Mouse (Mus musculus) spleen, postnatal 10 days (tissue): ENCODE measurements around the gene Gmeb2.

Experiments used
- DNase-seq, 2 experiments: peaks; one replicate each; pipeline ENCODE4 v3.0.0; 2021 to 2022; ENCODE audit warnings: low spot score in 2 of 2

The Gmeb2 gene

DNA sequence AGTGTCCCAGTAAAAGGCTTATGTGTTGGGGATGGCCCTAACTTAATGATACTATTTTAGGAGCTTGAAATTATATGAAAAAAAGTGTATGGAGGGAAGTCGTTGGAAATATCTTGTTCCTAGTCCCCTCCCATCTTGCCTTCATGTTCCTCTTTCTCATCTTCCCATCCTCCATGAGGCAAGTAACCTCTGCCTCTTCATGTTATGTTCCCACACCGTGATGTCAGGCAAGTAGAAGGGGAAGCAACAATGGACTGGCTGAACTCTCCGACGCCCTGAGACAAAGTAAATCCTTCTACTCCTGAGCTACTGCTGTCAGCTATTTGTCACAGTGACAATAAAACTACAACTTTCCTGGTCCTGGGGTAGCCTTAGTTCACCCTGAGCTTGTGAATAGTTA lies 13.2 kb downstream of the Gmeb2 start:
- DNase-seq = no peak

GRCm38 (mm10) chr2:181273829-181274228 lies 14.0 kb downstream of the Gmeb2 start:
- no peak for DNase-seq

- DNase-seq = no peak
These were observed 15.7 kb downstream of the Gmeb2 start for GRCm38 (mm10) chr2:181272092-181272491.

DNA sequence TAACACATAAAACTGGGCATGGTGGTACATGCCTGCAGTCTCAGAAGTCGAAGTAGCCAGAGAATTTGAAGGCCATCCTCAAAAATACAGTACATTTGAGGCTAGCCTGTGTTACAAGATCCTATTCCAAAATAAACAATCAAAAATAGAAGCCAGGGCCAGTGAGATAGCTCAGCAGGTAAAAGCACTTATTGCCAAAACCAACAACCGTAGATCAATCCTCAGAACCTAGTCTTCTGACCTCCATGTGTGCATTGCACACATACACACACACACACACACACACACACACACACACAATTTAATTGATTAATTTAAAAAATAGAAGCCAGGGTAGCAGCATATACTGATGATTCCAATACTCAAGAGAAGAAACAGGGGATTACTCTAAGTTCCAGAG lies 21.0 kb downstream of the Gmeb2 start:
- DNase-seq = no peak

- DNase-seq = no peak
These were observed 34.6 kb downstream of the Gmeb2 start for GRCm38 (mm10) chr2:181253248-181253647.

DNA sequence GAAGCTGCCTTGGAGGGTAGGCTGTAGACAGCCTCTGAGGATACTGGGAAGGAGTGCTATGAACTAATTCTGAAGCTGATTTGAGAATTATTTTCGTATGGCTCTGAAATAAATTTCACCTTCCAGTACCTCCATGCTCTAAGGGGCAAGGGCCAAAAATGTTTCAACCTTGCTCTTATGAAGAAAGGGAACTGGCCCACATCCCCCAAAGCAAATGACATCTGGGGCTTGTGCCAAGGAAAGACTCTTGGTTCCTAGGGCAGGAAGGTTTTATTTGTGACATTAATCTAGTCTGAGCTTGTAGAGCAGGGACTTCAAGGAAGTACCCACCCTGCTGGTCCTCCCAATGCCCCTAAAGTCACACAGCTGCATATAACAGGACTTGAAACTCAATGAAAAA lies 36.0 kb downstream of the Gmeb2 start:
- no peak for DNase-seq

DNA sequence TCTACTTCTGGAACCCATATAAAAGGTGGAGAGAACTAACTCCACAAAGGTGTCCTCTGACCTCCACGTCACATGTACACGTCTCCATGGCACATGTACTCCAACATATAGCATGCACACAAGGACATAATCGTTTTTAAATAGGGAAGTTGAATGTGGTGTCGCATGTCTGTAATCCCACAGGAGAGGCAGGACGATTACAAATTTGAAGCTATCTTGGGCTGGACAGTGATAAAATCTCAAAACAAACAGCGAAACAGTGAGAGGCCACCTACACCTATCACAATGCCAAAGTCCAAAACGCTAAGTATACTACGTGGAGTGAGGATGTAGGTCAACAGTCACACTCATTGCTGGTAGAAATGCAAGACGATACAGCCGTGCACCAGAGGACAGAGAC lies 38.6 kb downstream of the Gmeb2 start:
- no peak for DNase-seq

DNA sequence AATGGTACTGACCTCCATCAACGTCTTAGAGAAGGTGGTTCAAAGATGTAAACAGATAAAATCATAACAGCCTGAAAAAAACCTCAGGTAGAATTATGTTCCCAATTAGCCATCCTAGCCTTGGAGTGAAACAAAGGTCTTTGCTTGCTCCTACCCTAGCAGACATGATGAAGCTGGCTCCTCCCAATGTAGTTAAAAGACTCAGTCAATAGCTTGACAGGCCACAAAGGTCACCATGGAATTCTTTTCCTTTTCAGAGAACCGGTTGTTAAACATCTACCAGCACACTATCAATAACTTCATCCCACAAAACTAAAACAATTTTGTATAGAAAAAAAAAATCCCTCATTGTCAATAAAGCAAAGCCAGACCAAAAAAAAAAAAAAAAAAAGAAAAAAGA lies 42.8 kb downstream of the Gmeb2 start:
- no peak for DNase-seq

GRCm38 (mm10) chr2:181243706-181244394 lies 44.0 kb downstream of the Gmeb2 start:
- DNase-seq = no peak

- no peak for DNase-seq
These were observed 45.5 kb downstream of the Gmeb2 start for GRCm38 (mm10) chr2:181242314-181242665.

DNA sequence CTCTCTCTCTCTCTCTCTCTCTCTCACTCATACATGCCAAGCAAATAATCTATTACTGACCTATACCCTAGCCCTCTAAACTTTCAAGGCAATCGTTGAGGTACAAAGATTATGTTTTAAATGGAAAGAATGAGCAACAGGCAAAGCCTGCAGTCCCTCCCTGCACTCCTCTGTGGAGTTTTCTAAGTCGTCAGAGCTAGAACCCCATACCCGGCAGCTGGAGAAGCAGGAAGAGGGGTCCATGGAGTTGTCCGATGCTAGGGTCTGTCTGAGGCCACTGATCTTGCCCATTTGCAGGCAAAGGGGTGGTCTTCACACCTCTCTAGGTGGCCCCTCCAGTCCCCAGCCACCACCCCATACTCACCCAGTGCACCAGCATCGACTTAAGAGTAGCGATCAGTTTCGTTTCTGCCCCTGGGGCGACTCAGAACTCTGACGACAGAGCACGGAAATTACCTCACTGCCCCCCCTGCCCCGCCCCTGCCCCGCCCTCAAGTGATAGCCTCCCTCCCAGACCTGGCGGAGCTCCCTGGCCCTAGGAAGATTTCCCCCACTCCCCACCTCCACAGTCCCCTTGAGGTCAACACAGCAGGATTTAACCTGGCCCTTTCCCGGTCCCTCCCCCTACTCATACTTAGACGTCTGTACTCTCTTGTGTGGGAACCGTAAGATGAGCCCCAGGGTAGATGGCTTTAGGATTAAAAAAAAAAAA lies 46.1 kb downstream of the Gmeb2 start, which contains the start of gene Helz2:
Gene Helz2, minus strand, starts transcription at position 426 of the 712 bp plus-strand sequence.
- DNase-seq = peak; percentile 53 to 67

- no peak for DNase-seq
These were observed 46.9 kb downstream of the Gmeb2 start for GRCm38 (mm10) chr2:181240806-181241440.

DNA sequence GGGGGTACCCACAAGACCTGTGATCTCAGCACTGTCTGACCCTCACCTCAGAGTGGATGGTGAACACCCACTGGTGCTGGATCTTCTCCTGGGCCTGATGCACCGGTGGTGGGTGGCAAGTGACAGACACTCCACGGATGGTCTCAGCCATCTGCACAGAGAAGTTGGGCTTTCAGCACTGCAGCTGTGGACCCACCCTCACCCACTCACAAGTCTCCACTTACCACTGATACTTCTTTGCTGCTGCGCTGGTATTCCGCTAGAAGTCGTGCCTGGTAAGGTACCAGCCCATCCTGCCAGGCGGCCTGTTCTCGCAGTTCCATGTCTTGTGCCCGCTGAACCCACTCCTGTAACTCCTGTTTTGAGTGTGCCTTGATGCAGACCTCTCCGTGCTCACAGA lies 48.6 kb downstream of the Gmeb2 start:
- no peak for DNase-seq

DNA sequence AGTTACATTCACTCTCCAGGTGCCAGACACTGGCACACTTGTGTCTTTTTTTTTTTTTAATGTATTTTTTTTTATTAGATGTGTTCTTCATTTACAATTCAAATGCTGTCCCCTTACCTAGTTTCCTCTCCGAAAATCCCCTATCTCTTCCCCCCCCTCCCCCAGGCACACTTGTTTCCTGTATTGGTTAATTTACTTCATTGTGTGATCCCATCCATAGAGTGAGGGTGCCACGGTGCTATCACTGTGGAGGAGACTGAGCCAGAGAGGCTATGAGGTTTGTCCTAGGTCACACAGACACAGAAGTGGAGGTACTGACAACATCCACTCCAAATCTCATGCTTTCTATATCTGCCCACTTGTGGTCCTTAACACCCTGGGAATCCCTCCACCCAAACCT lies 49.0 kb downstream of the Gmeb2 start:
- DNase-seq = no peak

GRCm38 (mm10) chr2:181238091-181238610 lies 49.7 kb downstream of the Gmeb2 start:
- DNase-seq = no peak

- no peak for DNase-seq
These were observed 50.4 kb downstream of the Gmeb2 start for GRCm38 (mm10) chr2:181237251-181238014.

DNA sequence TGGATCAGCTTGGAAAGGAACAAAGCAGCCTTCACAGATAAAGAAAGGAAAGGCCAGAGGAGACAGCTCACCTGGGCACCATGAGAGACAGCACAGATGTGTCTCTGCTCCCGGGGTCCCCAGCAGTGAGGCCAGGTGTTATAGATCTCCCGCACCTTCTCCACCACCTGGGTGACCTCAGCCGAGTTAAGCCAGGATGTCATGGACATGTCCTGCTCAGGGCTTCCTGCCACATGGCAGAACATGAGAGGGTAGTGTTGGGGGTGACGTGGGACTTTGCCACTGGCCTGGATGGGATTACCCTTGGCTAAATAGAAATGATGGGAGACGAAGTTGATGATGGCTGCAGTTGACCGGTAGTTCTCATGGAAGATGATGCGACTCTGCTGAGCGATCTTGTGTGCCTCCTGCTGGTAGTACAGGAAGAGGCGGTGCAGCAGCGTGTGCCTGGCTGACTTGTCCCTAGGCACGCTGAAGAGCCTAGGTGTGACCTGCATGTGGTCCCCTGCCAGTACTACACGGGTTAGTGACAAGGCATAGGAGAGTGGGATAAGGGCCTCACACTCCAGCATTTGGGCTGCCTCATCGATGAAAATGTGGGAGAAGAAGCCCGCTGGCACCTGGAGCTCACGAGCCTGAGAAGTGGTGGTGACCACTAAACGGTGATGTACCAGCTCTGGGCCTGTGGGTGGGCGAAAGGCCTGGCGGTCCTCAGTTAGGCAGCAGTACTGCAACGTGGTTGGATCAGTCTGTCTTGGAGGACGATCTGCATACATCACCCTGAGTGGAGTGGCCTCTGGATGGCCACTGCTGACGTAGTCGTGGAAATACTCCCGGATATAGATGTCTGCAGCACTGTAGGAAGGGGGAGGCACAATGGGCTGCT lies 51.9 kb downstream of the Gmeb2 start:
- no peak for DNase-seq

DNA sequence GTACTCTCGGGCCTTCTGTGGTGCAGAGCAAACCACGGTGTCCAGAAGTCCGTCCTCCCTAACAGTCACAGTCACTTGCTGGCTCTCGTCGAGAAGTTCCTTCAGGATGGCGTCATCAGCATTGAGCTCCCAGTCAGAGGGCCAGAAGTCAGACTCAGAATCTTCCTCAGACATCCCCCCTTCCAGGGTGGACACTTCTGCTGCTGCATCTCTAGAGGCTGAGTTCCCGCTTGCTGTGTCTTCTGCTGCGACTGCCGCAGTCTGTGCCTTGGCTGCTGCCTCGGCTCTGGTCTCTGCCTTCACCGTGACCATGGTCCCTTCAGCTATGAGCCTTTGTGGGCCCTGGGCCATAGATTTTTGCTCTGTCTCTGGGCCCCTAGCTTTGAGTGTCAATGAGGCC lies 53.2 kb downstream of the Gmeb2 start:
- no peak for DNase-seq

DNA sequence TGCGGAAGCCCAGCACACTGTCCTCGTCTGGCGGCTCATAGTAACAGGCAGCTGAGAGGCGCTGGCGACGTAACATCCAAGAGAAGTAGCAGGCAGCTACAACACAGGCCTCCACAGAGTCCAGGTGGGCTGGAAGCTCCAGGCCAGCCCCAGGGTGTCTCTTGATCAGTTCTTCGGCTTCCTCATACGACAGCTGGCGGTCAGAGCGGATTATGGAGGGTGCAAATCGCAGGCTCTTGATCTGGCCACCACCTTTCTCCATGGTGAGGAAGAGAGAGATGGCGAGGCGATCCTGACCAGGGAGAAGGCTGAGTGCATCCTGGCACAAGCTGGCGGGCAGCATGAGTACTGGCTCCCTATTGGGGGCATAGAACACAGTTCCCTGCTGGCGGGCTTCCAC lies 54.4 kb downstream of the Gmeb2 start:
- DNase-seq = no peak

DNA sequence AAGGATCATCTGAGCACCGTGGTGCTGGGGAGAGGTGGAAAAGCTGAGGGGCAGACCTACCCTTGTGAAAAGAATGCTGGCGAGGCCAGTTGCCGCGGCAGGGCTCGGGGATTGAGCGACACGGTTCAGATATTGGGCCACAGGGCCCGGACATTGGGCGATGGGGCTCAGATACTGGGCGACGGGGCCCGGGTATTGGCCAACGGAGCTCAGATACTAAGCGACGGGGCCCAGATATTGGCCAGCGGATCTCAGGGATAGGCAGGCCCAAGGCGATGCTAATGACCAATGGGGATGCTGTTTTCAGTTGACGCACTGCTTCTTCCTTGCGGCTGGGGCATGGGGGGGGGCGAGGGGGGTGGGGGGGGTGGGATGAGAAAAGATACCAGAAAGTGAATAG lies 56.7 kb downstream of the Gmeb2 start:
- DNase-seq = no peak

DNA sequence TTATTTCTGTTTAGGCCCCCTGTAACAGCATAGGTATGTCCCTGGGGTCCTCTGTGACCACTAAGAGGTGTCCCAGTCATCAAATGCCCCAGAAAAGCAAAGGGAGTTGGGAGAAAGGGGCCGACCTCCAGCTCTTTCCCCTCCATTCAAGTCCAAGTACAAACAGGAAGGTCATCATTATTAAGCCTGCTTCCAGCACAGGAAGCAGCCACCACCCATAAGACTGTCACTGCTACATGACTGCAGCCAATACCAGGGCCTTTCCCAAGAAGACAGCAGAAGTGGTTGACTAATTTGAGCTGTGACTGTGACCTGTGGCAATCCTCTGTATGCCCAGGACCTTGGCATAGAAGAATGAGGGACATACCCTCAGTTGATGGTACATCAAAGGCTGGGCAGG lies 59.5 kb downstream of the Gmeb2 start:
- DNase-seq = no peak
